Mouse (Mus musculus) thymus, adult 2 months (tissue): ENCODE results near the gene Tmem95. TPM values are rescaled to one million over a fixed set of nuclear protein-coding genes. Genes with fewer than 3 reads are reported as not detected.
"Not testable (repeated sequence)": the region's sequence is repeated elsewhere in the genome, so short reads cannot be mapped to it uniquely, and the experiment has no call there.

ENCODE experiments used
- DNase-seq: peaks from one replicate; pipeline ENCODE4 v3.0.0; 2021
- H3K27ac ChIP-seq: fragments of 200-500 bp; 2 replicates; pipeline ENCODE4 v1.5.1; 2012; ENCODE audit warnings: low read length, control low read depth; ENCODE audit not compliant: control insufficient read depth, insufficient read depth
- H3K27me3 ChIP-seq: fragments of 200-500 bp; 2 replicates; pipeline ENCODE4 v1.6.1; 2012; ENCODE audit warnings: mild to moderate bottlenecking, low read length, moderate library complexity, mixed read lengths; ENCODE audit not compliant: control insufficient read depth, insufficient read depth
- H3K36me3 ChIP-seq: fragments of 200-500 bp; 2 replicates; pipeline ENCODE4 v1.6.1; 2012; ENCODE audit warnings: mild to moderate bottlenecking, low read length, moderate library complexity; ENCODE audit not compliant: control insufficient read depth, insufficient read depth
- H3K4me1 ChIP-seq: fragments of 200-500 bp; replicated peaks from 2 replicates; pipeline ENCODE4 v1.6.1; 2012; ENCODE audit warnings: low read length; ENCODE audit not compliant: control insufficient read depth, insufficient read depth
- H3K4me3 ChIP-seq: fragments of 200-500 bp; 2 replicates; pipeline ENCODE4 v1.5.1; 2012; ENCODE audit warnings: mild to moderate bottlenecking, low read length, control low read depth, moderate library complexity; ENCODE audit not compliant: control insufficient read depth, insufficient read depth
- CTCF ChIP-seq: fragments of 200-500 bp; IDR thresholded peaks from 2 replicates; pipeline ENCODE4 v1.5.1; 2012; ENCODE audit warnings: mild to moderate bottlenecking, control low read depth, low read length, moderate library complexity, borderline replicate concordance; ENCODE audit not compliant: control insufficient read depth, poor library complexity, insufficient read depth; ENCODE audit errors: extremely low read depth
- POLR2A ChIP-seq: fragments of 200-500 bp; IDR thresholded peaks from 2 replicates; pipeline ENCODE4 v1.6.1; 2012; ENCODE audit warnings: mild to moderate bottlenecking, low read length, control low read depth, moderate library complexity; ENCODE audit not compliant: control insufficient read depth, poor library complexity, insufficient read depth; ENCODE audit errors: extremely low read depth
- WGBS: fragments of 180-500 bp; shearing (Covaris S2); methylation state at CpG from one replicate; pipeline ENCODE4 v1.1.7; 2018; 5-methylcytosine and 5-hydroxymethylcytosine counted together
- polyA plus RNA-seq: library from polyadenylated mRNA; depleted of rRNA; stranded (reverse); fragments of >200 nt; gene quantifications from 2 replicates; pipeline ENCODE4 v1.2.3, GENCODE M21; 2012

Tmem95 gene
- polyA plus RNA-seq, 1 experiment: not detected

DNA sequence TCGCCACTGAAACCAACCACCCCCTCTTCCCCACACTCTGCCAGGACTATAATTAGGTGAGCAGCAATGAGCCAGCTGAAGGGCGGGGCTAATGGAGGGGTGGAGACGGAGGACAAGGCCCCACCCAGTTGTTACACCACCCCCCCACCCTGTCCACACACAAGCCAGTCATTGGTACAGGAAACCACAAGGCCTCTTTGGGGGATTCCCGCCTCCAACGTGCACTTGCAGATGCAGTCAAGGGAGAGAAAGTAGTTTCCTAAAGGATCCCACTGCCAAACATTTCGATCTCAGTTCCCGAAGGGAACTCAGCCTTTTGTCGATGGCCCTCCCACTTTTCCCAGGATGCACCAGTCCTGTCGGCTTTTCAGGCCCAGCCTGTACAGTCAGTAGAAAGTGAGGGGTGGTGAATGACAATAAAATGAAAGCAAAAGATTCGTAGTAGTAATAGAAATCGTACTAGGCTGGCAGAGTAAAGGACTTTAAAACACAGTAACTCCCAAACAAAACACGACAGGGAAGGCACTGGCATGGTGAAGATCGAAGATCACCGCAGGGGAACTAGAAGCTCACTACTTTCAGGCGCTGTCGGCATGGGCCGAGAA, 41.9 kb upstream of the Tmem95 start:
- WGBS: under 1% methylated on average over 17 of the region's 17 CpGs
- TF ChIP-seq CTCF: no peak
- TF ChIP-seq POLR2A: no peak
- Histone ChIP-seq H3K36me3 (peaks cover 33% of the 10 kb centered on the region), H3K27me3 (no peaks in the 10 kb centered on the region), H3K4me3 (peak overlapping the region; percentile 83), H3K27ac (peak overlapping the region; percentile 54), H3K4me1 (peaks cover 16% of the 10 kb centered on the region)
- peak; percentile 59 for DNase-seq

DNA sequence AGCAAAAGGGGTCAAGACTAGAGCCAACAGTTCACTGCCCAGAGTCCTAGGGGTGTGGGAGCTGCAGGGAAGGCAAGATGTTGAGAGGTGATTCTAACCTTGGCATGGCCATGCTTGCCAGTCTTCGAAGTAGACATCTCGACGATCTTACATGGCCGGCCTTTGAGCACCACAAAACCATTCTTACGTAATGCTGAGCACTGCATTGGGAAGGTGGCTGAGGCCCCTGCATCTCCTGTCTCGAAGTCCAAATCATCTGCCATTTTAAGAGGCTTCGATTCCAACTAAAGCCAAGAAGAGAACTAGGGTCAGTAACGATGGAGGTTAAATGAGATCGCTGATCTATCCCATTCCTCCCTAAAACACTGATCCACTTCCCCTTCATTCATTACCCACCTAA, 41.2 kb upstream of the Tmem95 start:
- H3K36me3 ChIP-seq: peaks cover 33% of the 10 kb centered on the region
- 50% methylated on average over 9 of the region's 9 CpGs for WGBS
- H3K4me3 ChIP-seq: no peak overlapping the region
- TF ChIP-seq POLR2A (no peak), CTCF (no peak)
- H3K27me3 ChIP-seq: no peaks in the 10 kb centered on the region
- H3K27ac ChIP-seq: 0 out of 2 replicates have a peak overlapping the region, but pooled peaks have one; percentile 36
- peaks cover 21% of the 10 kb centered on the region for H3K4me1 ChIP-seq
- no peak for DNase-seq

DNA sequence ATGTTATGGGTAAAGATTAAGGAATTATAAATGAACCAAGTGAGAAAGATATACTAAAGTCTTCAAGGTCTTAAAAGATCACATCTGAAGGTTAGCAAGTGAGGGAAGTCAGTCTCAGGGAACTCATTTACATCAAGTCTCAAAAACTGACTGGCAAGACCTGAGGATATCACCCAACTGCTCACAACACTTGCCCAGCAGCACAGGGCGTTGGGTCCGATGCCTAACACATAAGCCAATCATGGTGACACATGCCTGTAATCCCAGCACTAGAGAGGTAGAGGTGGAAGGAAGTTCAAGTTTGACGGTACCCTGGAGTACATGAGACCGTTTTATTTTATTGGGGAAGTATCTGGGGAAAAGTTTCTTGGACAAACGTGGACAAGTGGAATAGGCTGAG, 40.3 kb upstream of the Tmem95 start:
- WGBS: 89% methylated on average over 5 of the region's 5 CpGs
- Histone ChIP-seq H3K27me3 (no peaks in the 10 kb centered on the region), H3K4me1 (peaks cover 26% of the 10 kb centered on the region), H3K27ac (no peak overlapping the region), H3K36me3 (peaks cover 33% of the 10 kb centered on the region), H3K4me3 (no peak overlapping the region)
- DNase-seq: no peak
- TF ChIP-seq CTCF (no peak), POLR2A (no peak)

DNA sequence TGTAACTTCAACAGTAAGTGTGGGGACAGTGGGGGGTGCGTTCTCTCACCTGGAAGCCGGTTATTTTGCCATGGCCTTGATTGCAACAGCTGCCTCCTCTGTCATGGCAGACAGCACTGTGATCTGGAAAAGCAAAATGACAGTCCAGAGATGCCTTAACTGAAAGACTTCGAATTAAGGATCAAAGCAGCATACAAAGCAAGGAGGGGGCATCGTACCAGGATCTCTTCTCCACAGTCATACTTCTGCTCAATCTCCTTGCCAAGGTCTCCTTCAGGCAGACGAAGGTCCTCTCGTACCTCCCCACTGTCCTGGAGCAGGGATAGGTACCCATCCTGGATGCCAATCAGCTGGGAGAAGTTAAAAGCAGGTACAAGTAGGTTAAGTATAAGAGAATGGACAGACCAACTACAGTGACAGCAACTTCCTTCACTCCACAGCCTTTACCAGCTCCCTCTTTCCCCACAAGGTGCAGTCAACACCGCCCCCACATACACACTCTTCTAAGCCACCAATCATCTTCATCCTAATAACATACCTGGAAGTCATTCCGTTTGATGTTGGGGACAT, 39.6 kb upstream of the Tmem95 start:
- Histone ChIP-seq H3K4me1 (peaks cover 28% of the 10 kb centered on the region), H3K27me3 (no peaks in the 10 kb centered on the region), H3K36me3 (peaks cover 33% of the 10 kb centered on the region), H3K27ac (no peak overlapping the region), H3K4me3 (no peak overlapping the region)
- no peak for DNase-seq
- TF ChIP-seq POLR2A (no peak), CTCF (no peak)
- 93% methylated on average over 8 of the region's 8 CpGs for WGBS

DNA sequence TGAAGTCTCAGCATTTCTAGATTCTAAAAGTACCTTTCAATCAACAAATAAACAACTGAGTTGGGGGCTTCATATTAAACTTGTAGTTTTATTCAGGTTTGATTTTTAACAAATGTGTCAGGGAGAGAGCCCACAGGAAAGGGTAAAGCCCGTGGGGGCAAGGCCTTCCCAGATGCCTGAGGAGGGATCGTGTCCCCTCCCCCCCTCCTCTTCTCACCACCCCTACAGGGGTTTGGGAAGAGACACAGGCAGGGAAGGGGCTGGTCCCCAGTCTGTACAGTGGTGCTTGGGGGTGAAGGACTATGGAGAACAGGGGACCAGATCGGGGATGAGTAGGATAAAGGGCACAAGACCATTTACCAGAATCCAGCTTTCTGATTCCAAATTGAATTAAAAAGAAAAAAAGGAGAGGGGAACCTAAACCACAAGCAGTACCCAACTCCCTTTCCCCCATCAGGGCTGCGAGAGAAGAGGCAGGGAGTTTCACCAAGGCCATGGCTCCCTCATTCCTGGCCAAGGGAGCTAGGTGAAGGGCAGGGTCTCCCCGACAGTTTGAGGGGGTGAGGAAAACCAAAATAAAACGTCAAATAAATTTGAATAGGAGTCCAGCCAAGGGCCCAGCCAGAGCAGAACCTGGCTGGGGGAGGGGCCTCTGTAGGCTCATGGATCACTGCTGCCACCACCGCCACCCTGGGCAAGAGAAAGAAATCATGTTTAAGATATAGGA, 39.0 kb upstream of the Tmem95 start:
- not testable (repeated sequence) for H3K27ac ChIP-seq, DNase-seq, H3K4me3 ChIP-seq, H3K27me3 ChIP-seq
- peaks cover 33% of the 10 kb centered on the region for H3K36me3 ChIP-seq
- peaks cover 28% of the 10 kb centered on the region for H3K4me1 ChIP-seq
- 75% methylated on average over 7 of the region's 7 CpGs for WGBS

DNA sequence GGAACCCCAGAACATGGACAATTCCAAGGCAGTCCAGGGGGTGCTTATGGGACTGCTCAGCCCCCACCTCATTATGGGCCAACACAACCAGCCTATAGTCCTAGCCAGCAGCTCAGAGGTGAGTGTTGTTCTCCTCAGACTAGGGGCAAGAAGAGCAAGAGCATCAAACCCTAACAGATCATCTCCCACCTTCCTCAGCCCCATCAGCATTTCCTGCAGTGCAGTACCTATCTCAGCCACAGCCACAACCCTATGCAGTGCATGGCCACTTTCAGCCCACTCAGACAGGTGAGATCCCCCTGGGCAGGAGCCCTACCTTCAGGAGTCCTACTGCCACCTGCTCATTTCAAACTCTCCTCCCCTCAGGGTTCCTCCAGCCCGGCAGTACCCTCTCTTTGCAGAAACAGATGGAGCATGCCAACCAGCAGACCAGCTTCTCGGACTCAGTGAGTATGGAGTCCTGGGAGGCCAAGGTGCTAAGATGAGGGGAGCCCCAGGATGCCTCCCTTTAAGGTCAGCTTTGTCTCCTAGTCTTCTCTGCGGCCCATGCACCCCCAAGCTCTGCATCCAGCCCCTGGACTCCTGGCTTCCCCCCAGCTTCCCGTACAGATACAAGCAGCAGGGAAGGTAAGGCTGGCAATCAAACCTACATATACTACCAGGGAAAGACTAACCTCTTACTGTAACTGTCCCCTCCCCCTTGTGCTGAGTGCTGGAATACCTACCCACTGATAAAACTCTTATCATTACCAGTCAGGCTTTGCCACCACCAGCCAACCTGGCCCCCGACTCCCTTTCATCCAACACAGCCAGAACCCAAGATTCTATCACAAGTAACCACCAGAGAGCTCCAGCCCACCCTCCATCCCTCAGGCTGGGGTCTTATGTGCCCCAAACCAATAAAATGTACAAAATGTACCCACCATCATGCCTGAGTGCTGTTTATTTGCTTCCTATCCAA, 38.1 kb upstream of the Tmem95 start:
- H3K36me3 ChIP-seq: peaks cover 33% of the 10 kb centered on the region
- peaks cover 28% of the 10 kb centered on the region for H3K4me1 ChIP-seq
- 87% methylated on average over 5 of the region's 5 CpGs for WGBS

More for the DNA sequence above, 38.1 kb upstream of the Tmem95 start:
- no peak for DNase-seq
- no peaks in the 10 kb centered on the region for H3K27me3 ChIP-seq
- no peak for TF ChIP-seq POLR2A
- TF ChIP-seq CTCF: no peak
- H3K27ac ChIP-seq: no peak overlapping the region
- H3K4me3 ChIP-seq: no peak overlapping the region
